Mouse (Mus musculus) midbrain, postnatal 0 days (tissue): ENCODE measurements around the gene Ccdc184. TPM values are rescaled to one million over a fixed set of nuclear protein-coding genes. Genes with fewer than 3 reads are reported as not detected.

Source experiments
- ATAC-seq: fragments of 200-750 bp; cut with Nextera tagmentation; 2 replicates; pipeline ENCODE4 v1.8.0; 2017; ENCODE audit warnings: moderate number of reproducible peaks, mild to moderate bottlenecking, moderate TSS enrichment, moderate library complexity; ENCODE audit not compliant: low FRiP score
- DNase-seq: peaks from one replicate; pipeline ENCODE4 v3.0.0-alpha.2; 2015; ENCODE audit warnings: low spot score
- H3K27ac ChIP-seq: fragments of 300-500 bp; sonication (generic); 2 replicates; pipeline ENCODE4 v1.5.1; 2014; ENCODE audit warnings: low read depth, mild to moderate bottlenecking, low read length, mixed read lengths
- H3K27me3 ChIP-seq: fragments of 300-500 bp; sonication (generic); 2 replicates; pipeline ENCODE4 v1.6.1; 2014; ENCODE audit warnings: low read length, control low read depth, mixed read lengths; ENCODE audit not compliant: insufficient read depth
- H3K36me3 ChIP-seq: fragments of 300-500 bp; sonication (generic); 2 replicates; pipeline ENCODE4 v1.6.1; 2014; ENCODE audit warnings: low read length, control low read depth, mixed read lengths; ENCODE audit not compliant: insufficient read depth
- H3K4me1 ChIP-seq: fragments of 300-500 bp; sonication (generic); 2 replicates; pipeline ENCODE4 v1.6.1; 2014; ENCODE audit warnings: mild to moderate bottlenecking, control low read depth, antibody characterized with exemption, low read length, mixed read lengths; ENCODE audit not compliant: insufficient read depth
- H3K4me2 ChIP-seq: fragments of 300-500 bp; sonication (generic); 2 replicates; pipeline ENCODE4 v1.6.1; 2014; ENCODE audit warnings: low read depth, mild to moderate bottlenecking, low read length, mixed read lengths; ENCODE audit not compliant: poor library complexity, severe bottlenecking
- H3K4me3 ChIP-seq: fragments of 300-500 bp; sonication (generic); 2 replicates; pipeline ENCODE4 v1.5.1; 2014; ENCODE audit warnings: low read depth, mild to moderate bottlenecking, low read length, moderate library complexity
- H3K9ac ChIP-seq: fragments of 300-500 bp; sonication (generic); replicated peaks from 2 replicates; pipeline ENCODE4 v1.6.1; 2014; ENCODE audit warnings: mild to moderate bottlenecking, low read length, moderate library complexity, mixed read lengths; ENCODE audit not compliant: poor library complexity, severe bottlenecking
- H3K9me3 ChIP-seq: fragments of 300-500 bp; sonication (generic); 2 replicates; pipeline ENCODE4 v1.6.1; 2016; ENCODE audit warnings: low read length, control low read depth
- CTCF ChIP-seq: IDR thresholded peaks from 2 replicates; pipeline ENCODE4 v1.5.1; 2016; ENCODE audit warnings: antibody characterized with exemption, mild to moderate bottlenecking
- WGBS: fragments of 180-500 bp; shearing (Covaris S2); extraction: QIAGEN DNeasy Blood & Tissue Kit; methylation state at CpG from one replicate; pipeline ENCODE4 v1.1.7; 2014; 5-methylcytosine and 5-hydroxymethylcytosine counted together
- polyA plus RNA-seq: library from polyadenylated mRNA; unstranded; fragments of >200 nt; fragmentation: Nextera tagmentation; extraction: Ambion mirVana; gene quantifications from 2 replicates; pipeline ENCODE4 v1.2.1, GENCODE M21; 2015
- total RNA-seq: library from RNA; depleted of rRNA; stranded (reverse); fragments of >200 nt; gene quantifications from 2 replicates; pipeline ENCODE4 v1.2.3, GENCODE M21; 2014

Gene Ccdc184
- total and polyA plus RNA-seq, 2 experiments from 2014 or later, result 127 to 132 TPM

DNA sequence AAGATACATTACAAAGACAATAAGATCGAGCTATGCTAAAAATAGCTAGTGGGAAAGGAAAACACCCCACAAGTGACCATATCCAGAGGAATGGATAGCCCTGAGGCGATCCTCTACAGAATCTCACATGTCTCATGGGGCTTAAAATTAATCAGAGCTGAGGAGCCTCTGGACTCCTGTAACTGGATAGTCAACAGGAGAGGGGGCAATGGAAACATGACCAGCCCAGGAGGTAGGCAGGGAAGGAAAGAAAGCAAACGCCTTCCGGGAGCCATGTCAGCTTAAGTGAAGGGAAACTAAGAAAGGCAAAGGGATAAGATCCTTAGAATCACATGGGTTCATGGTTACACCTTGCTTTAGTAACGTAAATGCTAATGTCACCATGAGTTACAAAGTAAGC, 26.1 kb upstream of the Ccdc184 start:
- H3K36me3 ChIP-seq, result peaks cover 26% of the 10 kb centered on the region
- H3K27ac ChIP-seq, result no peak overlapping the region
- TF ChIP-seq CTCF, result no peak
- H3K27me3 ChIP-seq, result no peaks in the 10 kb centered on the region
- H3K4me1 ChIP-seq, result peaks cover 7% of the 10 kb centered on the region; the same call in 1 of the 2 replicates
- no peak overlapping the region for H3K9ac ChIP-seq
- ATAC-seq, result no peak
- H3K9me3 ChIP-seq, result no peaks in the 10 kb centered on the region
- no peak overlapping the region for H3K4me2 ChIP-seq
- DNase-seq, result no peak
- 96% methylated on average over 5 of the region's 5 CpGs for WGBS
- no peak overlapping the region for H3K4me3 ChIP-seq

DNA sequence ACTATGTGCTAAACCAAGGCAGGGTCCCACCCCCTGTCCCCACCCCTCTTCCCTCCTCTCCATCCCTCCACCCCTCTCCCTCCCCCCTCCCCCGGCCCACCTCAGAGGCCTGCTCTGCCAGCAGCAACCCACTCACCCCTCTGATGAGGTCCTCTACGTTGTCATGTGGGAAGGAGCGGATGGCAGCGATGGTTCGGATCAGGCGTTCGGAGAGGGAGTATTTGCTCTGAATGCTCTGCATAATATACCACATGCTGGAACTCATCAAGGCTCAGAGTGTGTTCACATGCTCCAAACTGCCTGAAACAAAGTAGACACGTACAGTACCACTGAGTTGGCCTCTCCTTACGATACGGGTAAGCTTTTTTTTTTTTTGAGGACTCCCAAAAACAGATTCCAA, 24.4 kb upstream of the Ccdc184 start:
- Histone ChIP-seq H3K36me3 (peaks cover 19% of the 10 kb centered on the region), H3K27me3 (no peaks in the 10 kb centered on the region), H3K27ac (no peak overlapping the region), H3K9me3 (no peaks in the 10 kb centered on the region), H3K9ac (no peak overlapping the region), H3K4me2 (no peak overlapping the region), H3K4me3 (no peak overlapping the region), H3K4me1 (peaks cover 7% of the 10 kb centered on the region; the same call in 1 of the 2 replicates)
- DNase-seq (no peak), ATAC-seq (no peak)
- 86% methylated on average over 10 of the region's 10 CpGs for WGBS
- TF ChIP-seq CTCF, result no peak

DNA sequence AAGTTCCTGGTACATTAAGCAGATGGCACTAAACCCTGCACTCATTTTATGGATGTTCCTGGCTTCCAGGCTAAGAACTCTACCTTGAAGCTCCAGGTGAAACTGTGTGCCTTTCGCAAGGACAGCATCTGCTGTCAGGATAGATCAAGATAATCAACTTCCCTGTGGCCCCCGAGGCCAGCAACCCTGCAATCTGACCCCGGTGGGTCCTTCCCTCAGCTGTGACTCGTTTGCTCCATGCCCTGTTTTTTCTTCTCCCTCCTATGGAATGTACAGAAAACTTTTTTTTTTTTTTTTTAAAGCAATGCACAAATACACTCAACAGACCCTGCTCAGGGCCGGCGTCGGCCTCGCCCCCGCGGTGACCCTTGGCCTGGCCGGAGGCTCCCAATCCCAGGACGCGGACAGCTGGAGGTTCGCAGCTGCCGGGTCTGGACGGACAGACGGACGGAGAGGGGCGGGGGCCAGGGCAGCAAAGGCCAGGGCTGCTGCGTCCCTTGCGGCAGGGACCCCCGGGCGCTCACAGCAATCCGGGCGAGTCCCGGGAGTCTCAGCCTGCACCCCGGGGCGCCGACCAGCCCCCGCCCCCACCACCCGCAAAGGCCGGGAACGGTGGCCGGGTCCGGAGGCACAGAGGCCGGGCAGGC, 22.0 kb upstream of the Ccdc184 start:
- H3K4me2 ChIP-seq, result peak overlapping the region; percentile 89
- no peaks in the 10 kb centered on the region for H3K27me3 ChIP-seq
- DNase-seq (no peak), ATAC-seq (peak; percentile 57; the same call in 1 of the 2 replicates)
- peak overlapping the region; percentile 75 for H3K27ac ChIP-seq
- H3K4me3 ChIP-seq, result peak overlapping the region; percentile 99
- WGBS, result 1% methylated on average over 36 of the region's 36 CpGs
- peaks cover 7% of the 10 kb centered on the region; the same call in 1 of the 2 replicates for H3K4me1 ChIP-seq
- TF ChIP-seq CTCF, result 0 out of 2 replicates have a peak, but pooled peaks have one; percentile 10
- no peaks in the 10 kb centered on the region for H3K9me3 ChIP-seq
- peaks cover 12% of the 10 kb centered on the region for H3K36me3 ChIP-seq
- H3K9ac ChIP-seq, result peak overlapping the region; percentile 93

DNA sequence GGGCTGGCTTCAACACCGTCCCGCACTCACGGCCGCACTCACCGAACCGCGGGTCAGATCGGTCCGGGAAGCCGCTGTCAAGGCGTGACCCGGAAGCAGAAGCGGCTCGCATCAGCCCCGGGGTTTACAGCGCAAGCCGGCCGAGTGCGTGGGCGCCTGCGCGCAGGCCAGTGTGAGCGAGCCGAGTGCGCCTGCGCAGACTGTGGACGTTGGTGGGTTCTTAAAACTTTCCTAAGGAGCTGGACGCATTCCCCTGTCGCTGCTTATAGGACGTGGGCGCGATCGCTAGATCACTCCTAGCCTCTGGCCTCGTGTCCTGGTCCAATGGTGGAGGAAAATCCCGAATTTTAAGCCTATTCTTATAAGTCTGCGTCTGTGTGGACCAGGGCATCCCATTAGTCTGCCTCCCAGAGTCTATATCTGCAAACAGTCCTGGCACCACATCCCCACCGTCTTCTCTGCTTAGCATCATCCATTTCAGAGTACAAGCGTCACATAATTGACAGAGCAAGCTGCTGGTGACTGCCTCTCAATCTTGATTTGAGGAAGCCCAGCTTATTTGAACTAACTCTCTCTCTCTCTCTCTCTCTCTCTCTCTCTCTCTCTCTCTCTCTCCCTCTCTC, 21.3 kb upstream of the Ccdc184 start:
- Histone ChIP-seq H3K4me2 (peak overlapping the region; percentile 89), H3K9ac (peak overlapping the region; percentile 93), H3K4me3 (peak overlapping the region; percentile 99), H3K36me3 (peaks cover 12% of the 10 kb centered on the region), H3K4me1 (peaks cover 7% of the 10 kb centered on the region; the same call in 1 of the 2 replicates), H3K9me3 (no peaks in the 10 kb centered on the region), H3K27me3 (no peaks in the 10 kb centered on the region), H3K27ac (peak overlapping the region; percentile 75)
- under 1% methylated on average over 38 of the region's 38 CpGs for WGBS
- peak; percentile 96 for ATAC-seq
- TF ChIP-seq CTCF, result no peak
- DNase-seq, result peak; percentile 96

- no peak overlapping the region for H3K4me3 ChIP-seq
- H3K27ac ChIP-seq, result no peak overlapping the region
- no peak overlapping the region for H3K9ac ChIP-seq
- H3K4me2 ChIP-seq, result no peak overlapping the region
- TF ChIP-seq CTCF, result no peak
- ATAC-seq, result no peak
- H3K27me3 ChIP-seq, result no peaks in the 10 kb centered on the region
- 84% methylated on average over 3 of the region's 3 CpGs for WGBS
- DNase-seq, result no peak
- peaks cover 7% of the 10 kb centered on the region; the same call in 1 of the 2 replicates for H3K4me1 ChIP-seq
- no peaks in the 10 kb centered on the region for H3K9me3 ChIP-seq
- H3K36me3 ChIP-seq, result no peaks in the 10 kb centered on the region
These were observed 18.6 kb upstream of the Ccdc184 start for GRCm38 (mm10) chr15:98148356-98148755.

DNA sequence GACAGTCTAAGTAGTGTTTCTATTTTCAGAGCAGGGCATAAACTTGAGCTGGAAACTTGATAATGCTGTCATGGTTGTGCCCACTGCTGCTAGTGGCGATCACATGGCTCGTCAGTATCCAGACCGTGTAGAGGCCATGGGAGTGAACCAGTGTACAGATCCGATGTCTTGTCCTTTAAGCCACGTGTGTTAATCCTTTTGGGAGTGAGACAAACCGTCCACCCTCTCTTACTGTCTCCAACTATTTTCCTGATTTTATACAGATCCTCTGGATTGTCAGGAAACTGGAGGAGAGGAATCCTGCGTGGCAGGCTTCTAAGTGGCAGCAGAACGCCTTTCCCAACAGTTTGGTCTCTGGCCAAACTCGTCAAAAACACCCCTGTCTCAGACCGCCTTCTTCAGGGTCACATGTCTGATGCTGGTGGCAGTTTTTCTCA, 17.8 kb upstream of the Ccdc184 start:
- no peak overlapping the region for H3K9ac ChIP-seq
- H3K27me3 ChIP-seq, result no peaks in the 10 kb centered on the region
- no peak for DNase-seq
- no peaks in the 10 kb centered on the region for H3K9me3 ChIP-seq
- H3K4me2 ChIP-seq, result no peak overlapping the region
- no peaks in the 10 kb centered on the region for H3K36me3 ChIP-seq
- H3K4me1 ChIP-seq, result peaks cover 7% of the 10 kb centered on the region; the same call in 1 of the 2 replicates
- ATAC-seq, result no peak
- 76% methylated on average over 10 of the region's 10 CpGs for WGBS
- H3K27ac ChIP-seq, result no peak overlapping the region
- no peak for TF ChIP-seq CTCF
- no peak overlapping the region for H3K4me3 ChIP-seq
